Mouse (Mus musculus) layer of hippocampus, postnatal 36 days (tissue): ENCODE data around the gene Syne2. TPM values are rescaled to one million over a fixed set of nuclear protein-coding genes. Genes with fewer than 3 reads are reported as not detected.

Source experiments
- DNase-seq, 2 experiments: peaks; one replicate each; pipeline ENCODE4 v3.0.0; 2022
- total RNA-seq, 2 experiments: library from RNA; stranded (reverse); gene quantifications; 2 replicates each; pipeline ENCODE4 v1.2.3; 2021

Gene Syne2
- total RNA-seq, 2 experiments from 2014 or later: 21.0 to 25.0 TPM

DNA sequence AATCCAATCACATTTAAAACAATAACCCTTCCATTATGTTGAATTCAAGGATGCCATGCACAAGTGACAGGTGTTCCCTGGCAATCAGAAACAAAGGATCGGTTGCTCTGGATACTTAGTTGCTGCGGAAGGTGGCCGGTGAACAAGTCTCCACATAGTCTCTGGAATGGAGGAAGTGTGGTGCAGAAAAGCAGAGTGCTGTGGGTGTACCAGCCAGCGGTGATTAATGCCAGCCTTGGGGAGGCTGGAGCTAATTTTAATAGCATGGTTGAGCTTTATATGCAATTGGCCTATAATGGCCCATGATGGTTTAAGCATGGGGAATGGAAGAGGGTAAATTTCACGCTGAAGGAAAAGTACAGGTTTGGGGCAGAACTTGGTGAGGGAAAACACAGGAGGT is 11.7 kb downstream of the Syne2 start:
- no peak for DNase-seq

DNA sequence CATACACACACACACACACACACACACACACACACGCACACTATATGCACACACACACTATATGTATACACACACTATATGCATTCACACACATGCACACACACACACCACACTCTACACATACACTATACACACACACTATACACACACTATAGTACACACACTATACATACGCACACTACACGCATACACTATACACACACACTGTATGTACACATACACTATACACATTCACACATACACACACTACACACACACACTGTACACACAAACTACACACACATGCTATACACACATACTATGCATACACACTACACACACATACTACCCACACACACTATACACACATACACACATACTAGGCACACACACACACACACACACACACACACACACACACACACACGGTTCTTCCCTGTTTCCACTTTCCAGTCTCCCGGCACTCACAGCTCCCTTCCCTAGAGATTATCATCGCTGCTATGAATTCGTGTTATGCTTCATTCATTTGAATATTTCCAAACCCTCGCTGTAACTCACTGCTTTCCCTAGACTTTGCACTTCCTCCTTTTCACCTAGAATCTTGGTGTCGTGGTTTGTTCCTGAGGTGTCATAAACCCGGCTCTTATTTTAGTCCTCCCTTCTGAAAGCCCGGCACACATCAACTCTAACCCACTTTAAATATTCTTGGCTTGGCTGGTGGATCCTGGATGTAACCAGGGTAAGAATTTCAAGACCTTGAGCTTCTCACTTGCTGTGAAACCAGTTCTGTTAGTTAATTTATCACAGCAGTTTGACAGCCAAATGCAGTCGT is 15.4 kb downstream of the Syne2 start:
- no peak for DNase-seq

DNA sequence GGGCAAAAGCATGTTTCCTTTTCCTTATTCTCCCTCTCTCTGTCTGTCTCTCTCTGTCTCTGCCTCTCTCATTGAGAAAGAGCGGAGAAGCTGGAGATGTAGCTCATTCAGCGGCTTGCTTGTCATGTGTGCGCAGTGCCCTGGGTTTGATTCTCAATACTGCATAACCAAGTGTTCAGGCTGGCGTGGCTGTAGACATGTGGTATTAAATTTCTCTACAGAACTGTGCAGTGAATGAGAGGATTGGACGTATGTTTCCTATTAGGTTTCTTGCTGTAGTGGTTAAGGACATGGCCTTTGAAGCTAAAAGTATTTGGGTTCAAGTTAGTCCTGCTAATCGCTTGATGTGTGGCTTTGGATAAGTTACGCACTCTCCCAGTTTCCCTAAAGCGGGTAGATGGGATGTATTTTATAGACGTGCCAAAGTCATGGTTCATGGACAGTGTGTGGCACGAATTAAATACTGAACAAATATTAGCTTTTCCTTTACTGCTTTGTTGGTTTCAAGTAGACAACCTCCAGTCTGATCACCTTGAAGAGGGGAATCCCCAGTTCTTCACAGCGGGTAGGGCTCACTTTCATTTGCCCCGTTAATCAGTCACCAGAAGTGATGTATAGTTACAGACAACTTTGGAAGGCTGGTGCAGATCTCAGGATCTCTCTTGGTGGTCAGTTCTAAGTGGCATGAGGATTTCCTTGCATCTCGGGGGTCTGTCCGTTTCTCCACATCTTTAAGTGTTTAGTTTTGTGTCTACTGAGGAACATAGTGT is 16.2 kb downstream of the Syne2 start:
- DNase-seq: no peak

DNA sequence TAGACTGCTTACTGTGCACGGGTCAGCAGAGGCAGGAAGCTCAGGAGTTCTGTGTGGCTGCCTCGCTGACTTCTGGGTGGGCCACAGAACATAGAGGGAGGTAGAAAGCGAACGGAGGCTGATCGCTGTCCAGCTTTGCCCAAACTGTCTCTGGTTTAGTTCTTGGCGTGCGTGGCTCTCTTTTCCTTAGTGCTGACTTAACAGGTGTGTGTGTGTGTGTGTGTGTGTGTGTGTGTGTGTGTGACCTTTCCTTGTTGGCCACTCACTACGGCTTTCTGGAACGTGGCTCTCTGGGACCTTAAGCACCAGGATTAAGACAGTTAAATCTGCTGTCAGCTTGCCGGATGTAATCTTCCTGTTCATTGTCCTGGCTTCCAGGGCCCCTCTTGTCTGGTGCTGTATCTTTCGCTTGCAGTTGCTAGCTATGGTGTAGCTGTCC is 18.6 kb downstream of the Syne2 start:
- no peak for DNase-seq

DNA sequence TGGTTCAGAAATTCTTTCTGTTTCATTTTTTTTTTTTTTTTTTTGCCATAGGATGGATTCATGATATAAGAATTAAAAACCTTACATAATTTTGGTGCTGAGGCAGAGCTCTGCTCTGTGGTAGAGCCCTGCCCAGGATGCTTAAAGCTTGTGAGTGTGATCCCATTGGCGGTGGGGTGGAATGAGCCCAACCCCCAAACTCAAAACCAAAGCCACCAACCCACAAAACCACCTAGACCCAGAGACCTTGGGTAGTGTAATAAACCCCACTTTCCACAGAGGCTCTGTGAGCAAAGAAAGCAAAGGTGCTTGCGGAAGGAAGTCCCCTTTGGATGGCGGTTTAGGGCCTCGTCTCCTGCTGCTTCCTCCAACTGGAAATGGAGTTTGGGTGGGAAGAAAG is 19.5 kb downstream of the Syne2 start:
- no peak for DNase-seq

DNA sequence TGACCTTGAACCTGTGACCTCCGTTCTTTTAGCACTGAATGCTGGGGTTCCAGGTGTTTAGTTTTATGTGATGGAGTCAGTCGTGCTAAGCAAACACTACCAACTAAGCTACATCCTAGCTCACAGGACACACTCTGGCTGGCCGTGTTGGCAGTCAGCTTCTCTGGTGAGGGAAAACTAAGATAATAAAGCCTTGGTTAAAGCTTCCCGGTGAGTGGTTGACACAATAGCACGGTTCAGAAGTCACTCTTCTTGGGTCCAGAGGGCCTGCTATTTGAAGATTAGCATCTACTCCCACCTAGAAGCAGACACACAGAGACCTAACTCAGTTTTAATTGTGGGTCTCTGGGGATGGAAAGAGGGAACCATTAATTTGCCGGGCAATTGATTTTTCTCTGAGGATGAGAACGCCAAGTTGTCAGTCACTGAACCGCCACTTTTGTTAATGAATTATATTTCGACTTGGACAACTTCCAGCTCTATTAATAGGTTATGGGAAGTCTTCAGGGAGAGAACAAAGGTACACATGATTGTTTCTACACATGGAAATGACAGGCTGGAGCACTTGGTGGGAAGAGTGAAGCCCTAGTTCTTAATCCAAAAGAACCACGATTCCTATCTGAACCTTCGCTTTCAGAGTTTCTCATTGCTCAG is 21.3 kb downstream of the Syne2 start:
- DNase-seq: no peak

DNA sequence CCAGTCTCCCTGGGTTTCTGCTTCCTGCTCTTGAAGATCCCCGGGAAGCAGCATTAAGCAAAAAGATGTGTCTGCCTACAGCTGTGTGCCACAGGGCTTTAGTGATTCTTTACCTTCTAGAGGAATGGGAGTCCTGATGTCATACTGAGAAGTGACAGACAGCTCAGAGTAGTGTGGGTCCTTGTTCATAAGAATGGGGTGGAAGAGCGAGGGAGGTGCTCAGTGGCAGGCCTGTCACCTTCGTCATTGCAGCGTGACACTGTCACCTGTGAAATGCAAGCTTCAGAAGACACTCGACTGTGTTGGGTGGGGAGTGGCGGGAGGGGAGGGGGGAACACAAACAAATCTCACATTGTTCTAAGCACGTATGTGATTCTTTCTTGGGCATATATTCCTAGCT is 23.2 kb downstream of the Syne2 start:
- DNase-seq: no peak

DNA sequence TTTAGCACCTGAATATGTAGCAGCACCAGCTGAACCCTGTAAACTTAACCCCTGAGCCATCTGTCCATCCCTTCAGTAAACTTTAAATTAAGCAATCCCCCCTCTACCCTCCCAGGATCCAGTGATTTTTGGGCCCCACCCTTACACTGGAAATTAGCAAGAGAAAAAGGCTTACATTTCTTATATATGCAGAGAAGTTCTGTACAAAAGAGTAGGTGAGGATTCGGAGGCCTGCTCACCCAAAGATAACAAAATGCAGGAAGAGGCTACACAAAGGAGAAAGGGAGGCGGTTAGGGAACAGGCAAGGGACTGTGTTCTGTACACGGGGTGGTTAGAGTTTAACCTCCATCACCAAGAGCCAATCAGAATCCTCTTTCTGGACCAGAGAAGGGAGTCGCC is 26.4 kb downstream of the Syne2 start:
- DNase-seq: no peak

DNA sequence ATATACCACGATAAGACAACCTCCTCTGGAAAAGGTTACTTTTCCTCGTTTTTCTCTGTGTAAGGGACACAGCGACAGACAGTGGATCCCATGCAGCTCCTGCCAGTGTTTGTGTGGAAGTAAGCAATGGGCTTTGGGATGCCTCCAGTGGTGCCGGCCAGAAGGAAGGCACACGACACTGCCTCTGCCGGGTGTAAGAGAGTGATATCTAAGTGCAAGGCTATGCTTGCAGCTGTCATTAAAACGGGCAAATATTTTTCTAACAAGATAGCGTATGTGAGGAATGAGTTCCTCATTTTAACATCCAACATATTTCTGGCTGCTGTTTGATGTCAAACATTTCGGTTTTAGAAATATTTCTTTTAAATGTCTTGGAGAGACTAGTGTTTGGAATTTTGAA is 27.1 kb downstream of the Syne2 start:
- DNase-seq: no peak

DNA sequence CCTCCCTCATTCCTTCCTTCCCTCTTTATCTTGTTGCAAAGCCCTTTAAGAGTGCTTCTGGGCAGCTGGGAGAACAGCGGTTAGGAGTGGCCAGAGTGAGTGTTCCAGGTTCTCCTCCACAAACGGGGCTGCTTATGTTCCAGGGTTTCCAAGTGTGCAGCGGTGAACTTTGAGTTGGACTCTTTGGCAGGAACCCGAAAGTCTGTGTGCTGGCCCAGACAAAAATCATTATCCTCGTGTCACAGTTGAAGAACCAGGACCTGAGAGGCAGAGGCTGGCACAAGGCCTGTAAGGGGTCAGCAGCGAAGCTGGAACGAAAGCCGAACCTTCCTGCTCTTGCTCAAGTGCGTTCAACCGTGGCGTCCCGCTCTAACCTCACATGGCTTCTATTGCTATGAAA is 28.6 kb downstream of the Syne2 start:
- no peak for DNase-seq

DNA sequence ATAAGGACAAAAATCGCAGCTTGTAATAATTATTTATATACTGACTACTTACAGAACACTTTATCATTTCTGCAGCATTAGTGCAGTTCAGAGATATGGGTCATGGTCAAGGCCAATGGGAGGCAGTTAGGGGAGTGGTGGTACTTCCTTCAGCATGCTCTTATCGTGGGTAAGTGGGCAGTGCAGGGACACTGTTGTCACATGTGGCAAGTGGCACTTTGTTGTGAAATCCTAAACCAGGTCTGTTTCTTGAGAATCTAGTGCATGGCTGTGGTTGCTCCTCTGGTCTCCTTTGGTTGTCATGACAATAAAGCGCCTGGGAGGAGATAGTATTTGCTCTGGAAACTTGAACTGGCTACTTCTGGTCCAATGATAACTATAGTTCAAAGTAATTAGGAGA is 32.3 kb downstream of the Syne2 start:
- DNase-seq: no peak

DNA sequence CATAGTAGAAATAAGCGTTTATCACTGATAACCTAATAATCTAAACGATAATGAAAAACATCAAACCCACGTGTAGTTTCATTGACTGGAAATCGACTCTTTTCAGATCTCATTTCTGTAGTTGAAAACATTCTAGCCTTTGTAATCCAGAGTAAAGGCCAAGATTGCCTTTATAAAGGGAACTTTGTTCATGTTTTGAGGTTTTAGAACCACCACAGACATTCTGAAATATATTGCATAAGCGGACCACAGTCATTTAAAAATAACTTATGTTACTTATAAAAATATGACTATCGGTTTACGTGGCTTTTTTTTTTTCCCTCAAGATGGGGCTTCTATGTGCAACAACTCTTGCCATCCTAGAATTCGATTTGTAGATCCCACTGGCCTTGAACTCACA is 33.5 kb downstream of the Syne2 start:
- no peak for DNase-seq

DNA sequence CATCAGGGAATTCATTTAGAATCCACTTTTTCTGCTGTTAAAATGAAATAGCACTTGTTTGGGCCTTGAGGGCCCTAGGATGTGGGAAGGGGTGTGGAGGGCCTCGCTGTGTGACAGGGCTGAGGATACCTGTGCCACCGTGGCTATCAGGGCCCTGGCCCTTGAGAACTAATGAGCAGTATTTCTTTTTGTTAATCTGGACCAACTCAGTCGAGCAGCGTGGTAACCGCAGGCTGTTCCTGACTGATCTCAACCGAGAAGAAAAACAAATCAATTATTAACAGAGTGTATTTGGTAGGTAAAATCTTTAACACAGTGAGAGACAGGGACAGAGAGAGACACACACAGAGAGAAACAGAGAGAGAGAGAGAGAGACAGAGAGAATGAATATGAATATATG is 34.5 kb downstream of the Syne2 start:
- DNase-seq: no peak

DNA sequence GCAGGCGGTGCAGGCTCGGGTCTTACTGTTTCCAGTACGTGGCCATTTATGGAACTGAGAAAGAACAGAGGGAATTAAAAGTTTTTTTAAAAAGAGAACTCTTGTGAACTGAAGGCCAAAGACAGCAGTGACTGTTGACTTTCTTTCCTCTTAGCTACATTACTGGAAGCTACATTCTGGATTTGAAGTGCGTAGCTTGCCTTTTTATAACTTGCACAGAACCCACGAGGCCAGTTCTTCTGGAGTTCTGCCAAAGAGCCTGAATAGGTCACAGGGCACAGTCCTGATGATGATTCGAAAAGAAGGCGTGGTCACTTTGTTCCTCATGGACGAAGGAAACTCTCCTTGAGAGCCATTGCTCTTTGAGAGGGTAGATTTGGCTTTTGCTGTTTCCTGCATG is 35.6 kb downstream of the Syne2 start:
- no peak for DNase-seq

DNA sequence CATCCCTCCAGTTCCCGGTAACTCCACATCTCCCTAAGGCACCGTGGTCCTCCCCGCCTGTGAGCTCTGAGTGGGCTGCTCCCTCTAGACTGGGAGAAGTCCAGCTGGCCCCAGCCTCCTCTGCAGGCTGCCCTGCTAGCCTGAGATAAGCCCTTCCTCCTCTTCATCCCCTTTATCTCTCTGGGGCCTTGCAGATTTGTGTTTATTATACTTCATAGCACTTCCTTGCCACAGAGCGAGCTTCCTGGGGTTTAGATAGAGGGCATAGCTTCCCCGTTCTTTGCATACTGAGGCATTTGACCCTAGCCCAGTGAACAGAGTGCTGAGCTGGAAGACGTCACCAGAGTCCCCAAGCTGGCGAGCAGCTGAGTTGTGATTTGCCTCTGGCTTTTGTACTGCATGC is 37.1 kb downstream of the Syne2 start:
- DNase-seq: no peak

DNA sequence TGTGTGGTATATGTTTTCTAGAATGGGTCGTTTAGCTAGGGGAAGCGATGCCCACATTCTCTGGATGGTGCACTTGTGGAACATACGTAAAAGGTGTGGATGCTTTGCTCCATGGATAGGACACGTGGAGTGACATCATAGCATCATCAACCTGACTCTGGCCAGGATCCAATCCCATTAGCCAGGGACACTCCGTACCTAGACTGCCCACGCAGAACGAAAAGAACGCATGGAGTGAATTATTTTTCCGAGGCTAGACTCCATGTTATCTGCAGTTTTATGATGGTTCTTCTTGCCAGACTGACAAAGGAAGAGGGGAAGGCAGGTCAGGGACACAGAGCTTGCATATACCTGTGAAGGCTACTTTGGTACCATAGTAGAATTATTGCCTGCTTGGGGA is 37.7 kb downstream of the Syne2 start:
- no peak for DNase-seq

DNA sequence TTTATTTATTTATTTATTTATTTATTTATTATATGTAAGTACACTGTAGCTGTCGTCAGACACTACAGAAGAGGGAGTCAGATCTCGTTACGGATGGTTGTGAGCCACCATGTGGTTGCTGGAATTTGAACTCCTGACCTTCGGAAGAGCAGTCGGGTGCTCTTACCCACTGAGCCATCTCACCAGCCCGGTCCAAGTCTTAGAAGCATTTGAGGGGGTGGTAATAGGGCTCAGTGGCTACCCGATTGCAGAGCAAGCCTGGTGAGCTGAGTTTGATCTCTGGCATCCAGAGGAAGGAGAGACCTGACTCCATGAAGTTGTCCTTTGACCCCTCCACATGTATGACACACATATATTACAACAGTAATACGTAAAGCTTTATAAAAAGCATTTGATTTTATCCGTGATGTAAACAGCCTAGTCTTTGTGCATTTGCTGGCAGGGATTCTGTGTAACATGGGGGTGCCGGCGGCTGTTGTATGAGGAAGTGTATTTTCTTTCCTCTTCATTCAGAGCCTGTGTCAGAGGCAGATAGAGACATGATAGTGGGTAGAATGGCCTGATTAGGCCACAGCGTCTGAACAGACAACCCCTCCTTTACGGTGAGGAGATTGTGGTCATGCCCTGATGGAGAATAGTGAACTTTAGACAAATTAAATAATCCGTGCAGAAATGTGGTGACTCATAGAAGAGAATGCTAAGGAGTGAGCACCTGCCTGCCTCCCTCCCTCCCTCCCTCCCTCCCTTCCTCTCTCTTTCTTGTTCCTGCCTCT is 38.3 kb downstream of the Syne2 start:
- no peak for DNase-seq

DNA sequence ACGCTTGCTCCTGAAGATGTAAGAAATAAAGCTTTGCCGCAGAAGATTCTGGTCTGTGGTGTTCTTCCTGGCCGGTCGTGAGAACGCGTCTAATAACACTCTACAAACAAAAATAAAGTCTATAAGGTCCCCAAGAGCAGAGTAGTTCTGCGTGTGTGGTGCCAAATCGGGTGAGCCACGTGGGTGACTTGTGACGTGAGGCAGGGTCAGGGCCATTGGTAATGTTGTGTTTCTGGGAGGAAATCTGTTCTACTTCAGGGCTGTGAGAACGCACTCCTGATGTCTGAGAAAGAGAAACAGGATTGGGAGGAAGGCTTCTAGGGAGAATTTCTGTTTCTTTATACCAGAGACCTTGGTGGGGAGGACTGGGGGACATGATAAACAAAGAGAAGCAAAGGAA is 42.0 kb downstream of the Syne2 start:
- no peak for DNase-seq

DNA sequence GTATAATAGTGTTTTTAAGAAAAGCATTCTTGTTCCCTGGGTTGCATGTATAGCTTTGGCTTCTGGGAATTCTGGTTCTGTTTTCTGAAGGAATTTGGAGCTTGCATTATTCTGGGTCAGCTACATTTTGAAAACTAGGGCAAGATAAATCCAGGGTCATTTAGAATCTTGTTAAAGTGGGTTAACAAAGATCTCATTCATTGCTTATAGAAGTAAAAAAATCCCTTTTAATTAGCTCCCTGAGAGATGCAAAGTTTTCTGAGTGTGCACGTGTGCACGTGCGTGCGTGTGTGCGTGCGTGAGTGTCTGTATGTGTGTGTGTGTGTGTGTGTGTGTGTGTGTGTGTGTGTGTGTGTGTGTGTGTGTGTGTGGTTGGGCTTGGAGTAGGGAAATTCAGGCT is 42.9 kb downstream of the Syne2 start:
- DNase-seq: no peak

DNA sequence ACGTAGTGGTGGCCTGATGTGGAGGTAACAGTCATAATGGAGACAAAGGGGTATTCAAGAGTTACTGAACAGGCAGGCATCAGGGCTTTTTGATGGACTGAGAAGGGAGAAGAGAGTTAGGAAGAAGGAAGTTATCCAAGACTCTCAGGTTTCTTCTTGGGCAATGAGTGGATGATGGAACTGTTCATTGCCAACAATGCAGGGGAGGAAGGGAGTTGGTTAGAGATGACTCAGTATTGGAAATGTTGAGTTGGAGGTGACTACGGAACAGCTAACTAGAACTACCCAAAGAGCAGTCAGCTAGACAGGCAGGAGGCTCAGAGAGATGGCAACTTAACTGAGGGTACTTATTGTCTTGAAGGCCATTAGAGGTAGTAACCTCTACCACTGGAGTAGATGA is 47.2 kb downstream of the Syne2 start:
- DNase-seq: no peak

DNA sequence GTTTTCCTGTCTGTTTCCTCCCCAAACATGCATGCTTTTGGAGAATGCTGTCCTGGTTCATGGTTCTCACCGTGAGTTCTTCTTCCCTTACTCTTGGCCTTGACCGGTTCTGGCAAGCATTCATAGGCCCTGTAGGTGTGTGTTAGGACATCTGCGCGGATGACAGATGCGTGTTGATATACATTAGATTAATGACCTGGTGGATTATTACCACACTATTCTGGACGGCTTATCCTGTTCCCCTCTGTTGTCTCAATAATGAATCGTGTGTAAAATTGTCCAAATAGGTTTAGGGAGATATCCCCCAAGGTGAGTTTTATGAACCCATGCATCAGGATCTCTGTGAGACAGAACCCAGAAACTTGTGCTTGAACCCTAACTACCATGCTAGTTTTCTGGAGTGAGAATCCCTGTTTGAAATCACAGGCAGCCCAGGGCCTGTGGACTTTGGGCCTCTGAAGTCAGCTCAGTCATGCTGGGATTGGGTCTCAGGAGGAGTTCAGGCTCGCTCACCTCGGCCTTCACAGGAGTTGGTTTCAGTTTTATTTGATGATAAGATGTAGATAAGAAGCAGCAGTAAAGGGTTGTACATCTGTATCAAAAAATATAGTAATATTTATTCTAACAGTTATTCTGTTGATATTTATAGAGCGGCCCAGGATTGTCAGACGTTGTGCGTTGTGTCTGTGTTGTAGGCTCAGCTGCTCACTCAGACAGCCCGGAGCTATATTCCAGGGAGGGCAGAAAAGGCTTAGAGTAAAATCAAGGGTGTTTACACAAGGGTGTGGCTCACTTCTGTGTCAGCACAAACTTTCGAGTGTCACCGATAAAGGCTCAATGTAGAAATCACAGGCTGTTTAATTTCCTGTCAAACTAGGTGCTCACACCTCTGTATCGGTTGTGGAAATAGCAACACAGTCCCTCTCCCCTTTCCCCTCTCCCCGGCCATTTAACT is 48.8 kb downstream of the Syne2 start:
- DNase-seq: no peak
